Mouse (Mus musculus) forebrain, postnatal 0 days (tissue): ENCODE data around the gene Bicdl1. TPM values are rescaled to one million over a fixed set of nuclear protein-coding genes. Genes with fewer than 3 reads are reported as not detected.
"Not testable (repeated sequence)": the region's sequence is repeated elsewhere in the genome, so short reads cannot be mapped to it uniquely, and the experiment has no call there.

ENCODE experiments used
- ATAC-seq: fragments of 200-750 bp; cut with Nextera tagmentation; 2 replicates; pipeline ENCODE4 v1.8.0; 2017; ENCODE audit warnings: mild to moderate bottlenecking, moderate library complexity
- DNase-seq: peaks from one replicate; pipeline ENCODE4 v3.0.0-alpha.2; 2015
- H3K27ac ChIP-seq: fragments of 300-500 bp; sonication (generic); 2 replicates; pipeline ENCODE4 v1.5.1; 2014; ENCODE audit warnings: low read depth, mild to moderate bottlenecking, antibody characterized with exemption, low read length, moderate library complexity, mixed read lengths
- H3K27me3 ChIP-seq: fragments of 300-500 bp; sonication (generic); 2 replicates; pipeline ENCODE4 v1.6.1; 2014; ENCODE audit warnings: mild to moderate bottlenecking, low read length, mixed read lengths; ENCODE audit not compliant: insufficient read depth
- H3K36me3 ChIP-seq: fragments of 300-500 bp; sonication (generic); 2 replicates; pipeline ENCODE4 v1.6.1; 2014; ENCODE audit warnings: mild to moderate bottlenecking, moderate library complexity; ENCODE audit not compliant: insufficient read depth
- H3K4me1 ChIP-seq: fragments of 300-500 bp; sonication (generic); 2 replicates; pipeline ENCODE4 v1.6.1; 2014; ENCODE audit warnings: antibody characterized with exemption; ENCODE audit not compliant: insufficient read depth
- H3K4me2 ChIP-seq: fragments of 300-500 bp; sonication (generic); 2 replicates; pipeline ENCODE4 v1.6.1; 2014; ENCODE audit warnings: low read depth, mild to moderate bottlenecking, moderate library complexity
- H3K4me3 ChIP-seq: fragments of 300-500 bp; sonication (generic); 2 replicates; pipeline ENCODE4 v1.5.1; 2014; ENCODE audit warnings: low read depth, low read length, mixed read lengths
- H3K9ac ChIP-seq: fragments of 300-500 bp; sonication (generic); 2 replicates; pipeline ENCODE4 v1.6.1; 2014; ENCODE audit warnings: mild to moderate bottlenecking
- H3K9me3 ChIP-seq: fragments of 300-500 bp; sonication (generic); 2 replicates; pipeline ENCODE4 v1.6.1; 2016; ENCODE audit warnings: low read length
- CTCF ChIP-seq: sonication (generic); IDR thresholded peaks from 2 replicates; pipeline ENCODE4 v1.5.1; 2016; ENCODE audit warnings: antibody characterized with exemption, control low read depth, low read depth
- WGBS: fragments of 180-500 bp; shearing (Covaris S2); extraction: QIAGEN DNeasy Blood & Tissue Kit; methylation state at CpG from one replicate; pipeline ENCODE4 v1.1.7; 2014; 5-methylcytosine and 5-hydroxymethylcytosine counted together
- polyA plus RNA-seq: library from polyadenylated mRNA; unstranded; fragments of >200 nt; fragmentation: Nextera tagmentation; extraction: Ambion mirVana; gene quantifications from 2 replicates; pipeline ENCODE4 v1.2.1, GENCODE M21; 2015
- total RNA-seq: library from RNA; depleted of rRNA; stranded (reverse); fragments of >200 nt; gene quantifications from 2 replicates; pipeline ENCODE4 v1.2.3, GENCODE M21; 2014

The Bicdl1 gene
- total and polyA plus RNA-seq, 2 experiments from 2014 or later: 27.6 to 184 TPM

DNA sequence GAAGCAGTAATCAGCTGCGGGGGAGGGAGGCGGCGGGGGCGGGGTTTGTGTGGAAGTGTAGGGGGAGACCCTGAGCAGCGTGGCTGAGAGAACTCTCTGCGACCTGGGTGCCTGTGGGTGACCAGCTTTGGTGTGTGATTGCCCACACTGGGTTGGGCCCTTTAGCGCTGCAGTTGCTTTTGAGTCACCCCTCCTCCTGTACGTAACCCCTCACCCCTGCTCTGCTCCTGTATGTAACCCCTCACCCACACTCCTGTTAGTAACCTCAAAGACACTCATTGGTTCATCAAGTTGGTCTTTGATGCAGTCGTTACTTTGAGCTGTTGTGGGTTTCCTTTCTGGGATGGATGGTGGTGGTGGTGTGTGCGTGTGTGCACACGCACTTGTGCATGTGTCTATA is 29.5 kb upstream of the Bicdl1 start:
- Histone ChIP-seq H3K27me3 (no peaks in the 10 kb centered on the region), H3K27ac (no peak overlapping the region), H3K4me3 (no peak overlapping the region), H3K36me3 (no peaks in the 10 kb centered on the region), H3K9ac (no peak overlapping the region), H3K4me1 (no peaks in the 10 kb centered on the region), H3K9me3 (no peaks in the 10 kb centered on the region), H3K4me2 (no peak overlapping the region)
- TF ChIP-seq CTCF: no peak
- ATAC-seq: no peak
- no peak for DNase-seq
- 77% methylated on average over 11 of the region's 11 CpGs for WGBS

GRCm38 (mm10) chr5:115758431-115759180 is 27.2 kb upstream of the Bicdl1 start:
- whole genome bisulfite sequencing: 47% methylated on average over 10 of the region's 10 CpGs
- H3K9me3 ChIP-seq: no peaks in the 10 kb centered on the region
- H3K4me1 ChIP-seq: no peaks in the 10 kb centered on the region
- no peak overlapping the region for H3K4me2 ChIP-seq
- ATAC-seq (no peak), DNase-seq (no peak)
- H3K4me3 ChIP-seq: no peak overlapping the region
- no peak overlapping the region for H3K9ac ChIP-seq
- H3K27ac ChIP-seq: no peak overlapping the region
- no peak for TF ChIP-seq CTCF
- H3K36me3 ChIP-seq: no peaks in the 10 kb centered on the region
- H3K27me3 ChIP-seq: no peaks in the 10 kb centered on the region

GRCm38 (mm10) chr5:115757516-115757915 is 26.1 kb upstream of the Bicdl1 start:
- Histone ChIP-seq H3K36me3 (no peaks in the 10 kb centered on the region), H3K9me3 (no peaks in the 10 kb centered on the region), H3K4me2 (no peak overlapping the region), H3K4me3 (no peak overlapping the region), H3K27ac (no peak overlapping the region), H3K4me1 (no peaks in the 10 kb centered on the region), H3K9ac (no peak overlapping the region), H3K27me3 (no peaks in the 10 kb centered on the region)
- ATAC-seq (no peak), DNase-seq (no peak)
- 87% methylated on average over 8 of the region's 8 CpGs for WGBS
- TF ChIP-seq CTCF: no peak

GRCm38 (mm10) chr5:115755501-115755900 is 24.1 kb upstream of the Bicdl1 start:
- Histone ChIP-seq H3K27me3 (no peaks in the 10 kb centered on the region), H3K27ac (no peak overlapping the region), H3K36me3 (no peaks in the 10 kb centered on the region), H3K9ac (no peak overlapping the region), H3K4me2 (no peak overlapping the region), H3K9me3 (no peaks in the 10 kb centered on the region), H3K4me3 (no peak overlapping the region), H3K4me1 (no peaks in the 10 kb centered on the region)
- no peak for TF ChIP-seq CTCF
- WGBS: 62% methylated on average over 3 of the region's 7 CpGs
- no peak for DNase-seq
- no peak for ATAC-seq

DNA sequence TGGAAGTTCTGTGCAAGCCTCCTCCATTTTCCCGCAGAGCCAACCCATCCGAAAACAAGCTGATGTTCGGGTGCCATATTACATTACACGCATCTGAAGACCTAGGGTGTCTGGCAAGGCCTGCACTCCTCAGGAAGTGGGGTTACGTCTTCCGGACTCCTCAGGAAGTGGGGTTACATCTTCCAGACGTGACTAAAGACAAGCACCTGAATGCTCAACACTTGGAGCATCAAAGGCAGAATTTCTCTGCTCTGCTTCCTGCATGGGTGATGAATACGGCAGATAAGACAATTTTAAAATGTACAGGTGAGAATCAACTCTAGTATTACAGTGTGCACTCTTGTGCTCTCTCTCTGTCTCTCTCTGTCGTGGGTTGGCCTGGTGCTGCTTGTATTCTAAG is 23.4 kb upstream of the Bicdl1 start:
- no peaks in the 10 kb centered on the region for H3K9me3 ChIP-seq
- H3K36me3 ChIP-seq: no peaks in the 10 kb centered on the region
- no peak for TF ChIP-seq CTCF
- H3K9ac ChIP-seq: no peak overlapping the region
- H3K4me2 ChIP-seq: no peak overlapping the region
- H3K4me1 ChIP-seq: no peaks in the 10 kb centered on the region
- no peaks in the 10 kb centered on the region for H3K27me3 ChIP-seq
- no peak overlapping the region for H3K4me3 ChIP-seq
- WGBS: 86% methylated on average over 9 of the region's 9 CpGs
- ATAC-seq: no peak
- DNase-seq: no peak
- H3K27ac ChIP-seq: no peak overlapping the region

DNA sequence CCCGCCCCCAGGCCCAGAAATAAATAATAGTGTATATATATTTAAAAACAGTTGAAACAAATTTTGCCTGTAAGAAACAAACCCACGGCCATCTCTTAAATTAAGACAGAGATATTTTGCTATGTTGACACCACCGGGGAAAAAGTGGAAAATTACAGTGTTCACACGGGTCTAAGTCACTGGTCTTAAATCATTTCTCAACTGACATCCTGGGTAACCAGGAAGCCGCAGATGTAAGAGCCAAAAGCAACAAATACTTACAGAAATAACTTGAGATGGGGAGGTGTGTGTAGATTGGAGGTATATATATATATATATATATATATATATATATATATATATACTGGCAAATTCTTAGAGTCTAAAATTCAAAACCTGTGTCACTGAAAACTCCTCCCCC is 21.5 kb upstream of the Bicdl1 start:
- DNase-seq (no peak), ATAC-seq (no peak)
- no peak for TF ChIP-seq CTCF
- Histone ChIP-seq H3K36me3 (no peaks in the 10 kb centered on the region), H3K27ac (no peak overlapping the region), H3K4me1 (no peaks in the 10 kb centered on the region), H3K4me3 (no peak overlapping the region), H3K27me3 (no peaks in the 10 kb centered on the region), H3K9ac (no peak overlapping the region), H3K9me3 (no peaks in the 10 kb centered on the region), H3K4me2 (no peak overlapping the region)
- WGBS: 88% methylated on average over 5 of the region's 5 CpGs

DNA sequence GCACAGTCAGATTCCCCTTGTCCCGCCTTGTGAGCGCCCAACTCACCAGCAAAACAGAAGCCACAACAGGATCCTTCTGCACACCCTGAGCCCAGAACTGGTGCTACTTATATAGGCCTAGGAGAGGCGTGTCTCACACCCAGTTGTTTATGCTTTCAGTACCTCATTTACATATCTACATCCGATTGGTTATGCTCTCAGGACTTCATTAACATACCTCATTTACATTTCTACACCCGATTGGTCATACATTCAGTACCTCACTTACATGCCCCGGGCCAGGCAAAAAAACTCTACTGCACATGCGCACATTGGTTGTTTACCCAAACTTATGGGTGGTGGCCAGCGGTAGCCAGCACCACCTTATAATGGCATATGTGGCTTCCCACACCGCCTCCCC is 20.5 kb upstream of the Bicdl1 start:
- H3K9ac ChIP-seq: not testable (repeated sequence)
- WGBS: 75% methylated on average over 9 of the region's 9 CpGs

More for the DNA sequence above, 20.5 kb upstream of the Bicdl1 start:
- H3K36me3 ChIP-seq, H3K27ac ChIP-seq, H3K4me1 ChIP-seq, ATAC-seq, H3K4me3 ChIP-seq, H3K4me2 ChIP-seq, H3K27me3 ChIP-seq, H3K9me3 ChIP-seq, DNase-seq: not testable (repeated sequence)
